7 mouse cellular contexts compared by ENCODE assay signal in genomic region chr1:180849701-180850301, GRCm38 (mm10). TPM values are rescaled to one million over a fixed set of nuclear protein-coding genes. Genes with fewer than 3 reads are reported as not detected.
DNase-seq lines count a peak whose midpoint lies in the region; ATAC-seq and TF ChIP-seq lines count a peak whose summit lies in the region.

No protein-coding gene starts in this region.

- H3K27ac ChIP-seq in cortical plate, adult 2 months (ENCODE audit: insufficient read depth, low read length), result peak overlapping the region; percentile 96
- H3K27ac ChIP-seq in heart, embryonic 15.5 days, result peak overlapping the region; percentile 96
- peak overlapping the region; percentile 85 for H3K27ac ChIP-seq in small intestine, adult 2 months (ENCODE audit: insufficient read depth, low read depth, low read length)

- 31% methylated on average over 11 of the region's 11 CpGs for WGBS in heart, embryonic 15.5 days
- WGBS in small intestine, adult 2 months, result 70% methylated on average over 11 of the region's 11 CpGs

- peak; percentile 46 for DNase-seq in liver
- no peak for DNase-seq in ovary, postnatal 14 days (ENCODE audit: low spot score)

- no peaks in the 10 kb centered on the region for H3K27me3 ChIP-seq in megakaryocyte, embryonic 14.5 days (replicated peaks)
- no peaks in the 10 kb centered on the region for H3K27me3 ChIP-seq in heart, embryonic 15.5 days
- H3K27me3 ChIP-seq in small intestine, adult 2 months (ENCODE audit: control insufficient read depth, insufficient read depth, low read length), result no peaks in the 10 kb centered on the region

- TF ChIP-seq POLR2A in cortical plate, adult 2 months (IDR thresholded peaks at IDR 0.05; ENCODE audit: extremely low read depth, insufficient read depth, low read length), result no peak
- no peak for TF ChIP-seq POLR2A in small intestine, adult 2 months (IDR thresholded peaks at IDR 0.05; ENCODE audit: low read depth, low read length)

- H3K36me3 ChIP-seq in megakaryocyte, embryonic 14.5 days (replicated peaks; ENCODE audit: low read length), result peaks cover 19% of the 10 kb centered on the region
- H3K36me3 ChIP-seq in heart, embryonic 15.5 days, result no peaks in the 10 kb centered on the region
- 0 out of 2 replicates have a peak, but pooled peaks cover 1% of the 10 kb centered on the region for H3K36me3 ChIP-seq in small intestine, adult 2 months (ENCODE audit: control insufficient read depth, insufficient read depth, low read length)

- no peak for ATAC-seq in megakaryocyte, adult 5-6 weeks (ENCODE audit: poor library complexity, severe bottlenecking)
- no peak for ATAC-seq in heart, embryonic 15.5 days (replicated peaks; ENCODE audit: insufficient number of reproducible peaks, insufficient read depth, low FRiP score, low read depth)

- peaks cover 61% of the 10 kb centered on the region for H3K4me1 ChIP-seq in megakaryocyte, embryonic 14.5 days
- H3K4me1 ChIP-seq in cortical plate, adult 2 months (ENCODE audit: control insufficient read depth, insufficient read depth, low read length), result peaks cover 7% of the 10 kb centered on the region
- peaks cover 42% of the 10 kb centered on the region for H3K4me1 ChIP-seq in heart, embryonic 15.5 days (replicated peaks)
- peaks cover 14% of the 10 kb centered on the region; the same call in 1 of the 2 replicates for H3K4me1 ChIP-seq in small intestine, adult 2 months (ENCODE audit: control insufficient read depth, insufficient read depth, insufficient read length, low read length)

- no peak for TF ChIP-seq CTCF in cortical plate, adult 2 months (IDR thresholded peaks at IDR 0.05; ENCODE audit: extremely low read depth, insufficient read depth, low read length)
- no peak for TF ChIP-seq CTCF in small intestine, adult 2 months (IDR thresholded peaks at IDR 0.05; ENCODE audit: extremely low read depth, insufficient read length, insufficient replicate concordance, low read depth, low read length)

- peak overlapping the region; percentile 54 for H3K9ac ChIP-seq in heart, embryonic 15.5 days

- H3K4me3 ChIP-seq in megakaryocyte, embryonic 14.5 days (replicated peaks), result peak overlapping the region; percentile 91
- peak overlapping the region; percentile 82; the same call in 1 of the 2 replicates for H3K4me3 ChIP-seq in cortical plate, adult 2 months (ENCODE audit: insufficient read depth, low read length)
- peak overlapping the region; percentile 90 for H3K4me3 ChIP-seq in heart, embryonic 15.5 days
- H3K4me3 ChIP-seq in small intestine, adult 2 months (ENCODE audit: low read depth, low read length), result peak overlapping the region; percentile 63; the same call in 1 of the 2 replicates

- H3K4me2 ChIP-seq in heart, embryonic 15.5 days, result peak overlapping the region; percentile 61

- H3K9me3 ChIP-seq in megakaryocyte, embryonic 14.5 days, result no peaks in the 10 kb centered on the region
- H3K9me3 ChIP-seq in heart, embryonic 15.5 days (replicated peaks), result no peaks in the 10 kb centered on the region

RNA-seq across cellular contexts. Expression of gene Sde2, which starts 1.1 kb away (rescaled TPM):
- polyA plus RNA-seq in megakaryocyte, embryonic 14.5 days (2012; ENCODE audit: insufficient read depth, low replicate concordance), result 8.2 and 18.2 TPM in 2 replicates
- total RNA-seq in megakaryocyte, adult 5-6 weeks (2015), result 18.1 and 21.1 TPM in 2 replicates
- 24.8 and 34.9 TPM in 2 replicates for total RNA-seq in megakaryocyte, adult 5-6 weeks (2017)
- 16.1 and 16.2 TPM in 2 replicates for polyA plus RNA-seq in cortical plate, adult 2 months (2012; rRNA removed)
- polyA plus RNA-seq in heart, embryonic 15.5 days (2015; fragmentation: Nextera tagmentation; extraction: Ambion mirVana), result 20.8 and 22.8 TPM in 2 replicates
- polyA plus RNA-seq in small intestine, adult 2 months (2012; rRNA removed), result 3.2 and 5.9 TPM in 2 replicates

RNA-seq across cellular contexts. Expression of gene H3f3a, which starts 36.1 kb away (rescaled TPM):
- polyA plus RNA-seq in megakaryocyte, embryonic 14.5 days (2012; ENCODE audit: insufficient read depth, low replicate concordance), result 752 and 2,061 TPM in 2 replicates
- total RNA-seq in megakaryocyte, adult 5-6 weeks (2015), result 3,482 and 3,921 TPM in 2 replicates
- 2,689 and 3,338 TPM in 2 replicates for total RNA-seq in megakaryocyte, adult 5-6 weeks (2017)
- 334 and 359 TPM in 2 replicates for polyA plus RNA-seq in cortical plate, adult 2 months (2012; rRNA removed)
- polyA plus RNA-seq in heart, embryonic 15.5 days (2015; fragmentation: Nextera tagmentation; extraction: Ambion mirVana), result 1,560 and 1,618 TPM in 2 replicates
- 156 and 262 TPM in 2 replicates for polyA plus RNA-seq in small intestine, adult 2 months (2012; rRNA removed)

RNA-seq across cellular contexts. Expression of gene Lefty2, which starts 43.1 kb away (rescaled TPM):
- not detected in 2 replicates for polyA plus RNA-seq in megakaryocyte, embryonic 14.5 days (2012; ENCODE audit: insufficient read depth, low replicate concordance)
- total RNA-seq in megakaryocyte, adult 5-6 weeks (2015), result not detected in 2 replicates
- total RNA-seq in megakaryocyte, adult 5-6 weeks (2017), result not detected in 2 replicates
- 1.2 and 1.9 TPM in 2 replicates for polyA plus RNA-seq in cortical plate, adult 2 months (2012; rRNA removed)
- 0.05 and 0.14 TPM in 2 replicates for polyA plus RNA-seq in heart, embryonic 15.5 days (2015; fragmentation: Nextera tagmentation; extraction: Ambion mirVana)
- polyA plus RNA-seq in small intestine, adult 2 months (2012; rRNA removed), result not detected in 2 replicates

RNA-seq across cellular contexts. Expression of gene Pycr2, which starts 54.3 kb away (rescaled TPM):
- polyA plus RNA-seq in megakaryocyte, embryonic 14.5 days (2012; ENCODE audit: insufficient read depth, low replicate concordance), result 54.5 and 76.2 TPM in 2 replicates
- total RNA-seq in megakaryocyte, adult 5-6 weeks (2015), result 14.5 and 16.4 TPM in 2 replicates
- 17.3 and 19.6 TPM in 2 replicates for total RNA-seq in megakaryocyte, adult 5-6 weeks (2017)
- polyA plus RNA-seq in cortical plate, adult 2 months (2012; rRNA removed), result 36.6 and 38.0 TPM in 2 replicates
- 42.1 and 57.9 TPM in 2 replicates for polyA plus RNA-seq in heart, embryonic 15.5 days (2015; fragmentation: Nextera tagmentation; extraction: Ambion mirVana)
- polyA plus RNA-seq in small intestine, adult 2 months (2012; rRNA removed), result 21.8 and 23.2 TPM in 2 replicates
